In genomic region chr1:37635716-37636115, GRCm38 (mm10) we compare ENCODE assay signal across 17 mouse cellular contexts.
DNase-seq lines count a peak whose midpoint lies in the region; ATAC-seq and TF ChIP-seq lines count a peak whose summit lies in the region.
"Had no signal": no experiment of that assay in that cellular context is flagged by ENCODE, and none has a peak within 500 bp of the region (broad histone marks: within the 10 kb centered on the region; RNA-seq: fewer than 3 reads in every experiment).

No protein-coding gene starts in this region.

- no peak overlapping the region for H3K4me2 ChIP-seq in hindbrain, postnatal 0 days (ENCODE audit: low read depth, low read length)
- H3K4me2 ChIP-seq in hindbrain, embryonic 13.5 days: no peak overlapping the region
- H3K4me2 ChIP-seq: embryonic facial prominence, embryonic 15.5 days; heart, embryonic 12.5 days; hindbrain, embryonic 15.5 days had no signal

- H3K4me1 ChIP-seq in hindbrain, postnatal 0 days (ENCODE audit: insufficient read depth, low read length): no peaks in the 10 kb centered on the region
- 0 out of 2 replicates have a peak, but pooled peaks cover 8% of the 10 kb centered on the region for H3K4me1 ChIP-seq in hindbrain, embryonic 13.5 days (replicated peaks)
- H3K4me1 ChIP-seq: hindbrain, embryonic 15.5 days had no signal

- DNase-seq in hindbrain, postnatal 0 days (ENCODE audit: low spot score): peak; percentile 8
- peak; percentile 21 for DNase-seq in 416B (ENCODE audit: low read depth)
- DNase-seq in NIH3T3 (ENCODE audit: low read depth): peak; percentile 15
- DNase-seq in thymus, postnatal 14 days: peak; percentile 55
- no peak for DNase-seq in frontal cortex, postnatal 36 days (ENCODE audit: low spot score in 2 of 2)
- no peak for DNase-seq in cerebellum, postnatal 14 days
- DNase-seq: cerebellum, adult 9-10 months; gastrocnemius, postnatal 36 days; liver; lung, adult 2 months; midbrain, embryonic 14.5 days had no signal

- peak; percentile 33 for TF ChIP-seq CTCF in hindbrain, postnatal 0 days (IDR thresholded peaks at IDR 0.05; ENCODE audit: low read depth)

- no peaks in the 10 kb centered on the region for H3K36me3 ChIP-seq in hindbrain, postnatal 0 days (ENCODE audit: insufficient read depth, low read length)
- H3K36me3 ChIP-seq in hindbrain, embryonic 13.5 days: no peaks in the 10 kb centered on the region
- H3K36me3 ChIP-seq: embryonic facial prominence, embryonic 15.5 days; forebrain, embryonic 10.5 days; heart, embryonic 12.5 days; hindbrain, embryonic 15.5 days had no signal

- no peak overlapping the region for H3K9ac ChIP-seq in hindbrain, postnatal 0 days (replicated peaks; ENCODE audit: low read length)
- H3K9ac ChIP-seq in hindbrain, embryonic 13.5 days: no peak overlapping the region
- H3K9ac ChIP-seq: embryonic facial prominence, embryonic 15.5 days; heart, embryonic 12.5 days; hindbrain, embryonic 15.5 days had no signal

- ATAC-seq in hindbrain, postnatal 0 days: 0 out of 2 replicates have a peak, but pooled peaks have one; percentile 27
- ATAC-seq in hindbrain, embryonic 13.5 days (ENCODE audit: low FRiP score): no peak

- no peaks in the 10 kb centered on the region for H3K27me3 ChIP-seq in hindbrain, postnatal 0 days (ENCODE audit: insufficient read depth, low read length)
- H3K27me3 ChIP-seq in hindbrain, embryonic 13.5 days: 0 out of 2 replicates have a peak, but pooled peaks cover 2% of the 10 kb centered on the region
- H3K27me3 ChIP-seq: embryonic facial prominence, embryonic 15.5 days; hindbrain, embryonic 15.5 days had no signal

- WGBS in hindbrain, postnatal 0 days: 74% methylated on average over 7 of the region's 7 CpGs
- 73% methylated on average over 7 of the region's 7 CpGs for WGBS in hindbrain, embryonic 13.5 days

- H3K27ac ChIP-seq in hindbrain, postnatal 0 days: no peak overlapping the region
- H3K27ac ChIP-seq in hindbrain, embryonic 13.5 days: no peak overlapping the region
- H3K27ac ChIP-seq: embryonic facial prominence, embryonic 15.5 days; forebrain, embryonic 10.5 days; hindbrain, embryonic 15.5 days; macrophage had no signal

- no peaks in the 10 kb centered on the region for H3K9me3 ChIP-seq in hindbrain, postnatal 0 days (ENCODE audit: low read length)
- no peaks in the 10 kb centered on the region for H3K9me3 ChIP-seq in hindbrain, embryonic 13.5 days
- H3K9me3 ChIP-seq: embryonic facial prominence, embryonic 15.5 days; forebrain, embryonic 10.5 days; hindbrain, embryonic 15.5 days had no signal

- no peak overlapping the region for H3K4me3 ChIP-seq in hindbrain, postnatal 0 days (ENCODE audit: low read length)
- no peak overlapping the region for H3K4me3 ChIP-seq in hindbrain, embryonic 13.5 days
- H3K4me3 ChIP-seq: embryonic facial prominence, embryonic 15.5 days; forebrain, embryonic 10.5 days; heart, embryonic 12.5 days; hindbrain, embryonic 15.5 days had no signal

Comparison
In these comparisons a context has a peak if more than half of its experiments do, and no peak if none do; other contexts are left out.
1. DNase-seq: peak in hindbrain, postnatal 0 days (single experiment), 416B (single experiment), NIH3T3 (single experiment) and thymus, postnatal 14 days (single experiment); none in frontal cortex, postnatal 36 days (0 of 2) and cerebellum, postnatal 14 days (0 of 2).